Mouse (Mus musculus): Measurements from ENCODE around the gene Serpina3i. TPM values are rescaled to one million over a fixed set of nuclear protein-coding genes. Genes with fewer than 3 reads are reported as not detected.
"Not testable (repeated sequence)": the region's sequence is repeated elsewhere in the genome, so short reads cannot be mapped to it uniquely, and the experiment has no call there.

The Serpina3i gene
- polyA plus RNA-seq (2012; rRNA removed) = not detected in 2 replicates

DNA sequence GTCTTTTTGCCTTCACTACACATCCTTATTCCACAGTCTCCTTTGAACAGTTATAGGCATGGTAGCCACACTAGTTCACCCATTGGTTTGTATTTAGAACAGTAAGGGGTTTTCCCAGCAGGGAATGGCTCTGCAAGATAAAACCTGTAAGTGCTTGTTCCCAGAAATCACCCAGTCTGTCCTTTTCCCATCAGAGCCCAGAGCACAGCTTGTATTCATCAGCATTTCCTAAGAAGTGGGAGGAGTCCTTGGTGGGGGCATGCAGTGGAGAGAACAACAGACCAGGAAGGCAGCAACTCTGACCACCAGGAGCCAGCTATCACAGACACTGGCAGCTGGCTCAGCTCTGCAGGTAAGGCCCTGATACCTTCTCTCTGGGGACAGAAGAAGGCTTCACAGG is at the start of gene Serpina3i:
Serpina3i (plus strand) TSS at position 260 of the 400 bp plus-strand sequence.
- no peak within 1 kb of the TSS for H3K27ac ChIP-seq (ENCODE audit: insufficient read depth, low read length)
- TF ChIP-seq CTCF (IDR thresholded peaks at IDR 0.05; ENCODE audit: extremely low read depth, insufficient read depth, low read length) (no peak), POLR2A (IDR thresholded peaks at IDR 0.05; ENCODE audit: extremely low read depth, insufficient read depth, low read length) (no peak)

GRCm38 (mm10) chr12:104213689-104214444 is 49.1 kb upstream of the Serpina3i start:
- Histone ChIP-seq H3K27ac (ENCODE audit: insufficient read depth, low read length) (no peak overlapping the region), H3K4me3 (ENCODE audit: insufficient read depth, low read length) (no peak overlapping the region), H3K4me1 (ENCODE audit: control insufficient read depth, insufficient read depth, low read length) (no peaks in the 10 kb centered on the region)
- TF ChIP-seq CTCF (IDR thresholded peaks at IDR 0.05; ENCODE audit: extremely low read depth, insufficient read depth, low read length) = no peak
- no peak for TF ChIP-seq POLR2A (IDR thresholded peaks at IDR 0.05; ENCODE audit: extremely low read depth, insufficient read depth, low read length)

More for the DNA sequence above, at the start of gene Serpina3i:
- H3K4me3 ChIP-seq (ENCODE audit: insufficient read depth, low read length) = no peak within 1 kb of the TSS
- no peaks in the 10 kb centered on the region for H3K4me1 ChIP-seq (ENCODE audit: control insufficient read depth, insufficient read depth, low read length)

GRCm38 (mm10) chr12:104214445-104214753 is 48.5 kb upstream of the Serpina3i start, which contains the start of gene Serpina3f:
Gene Serpina3f, plus strand, starts transcription at chr12:104214544.
- Histone ChIP-seq H3K4me1 (ENCODE audit: control insufficient read depth, insufficient read depth, low read length) (no peaks in the 10 kb centered on the region), H3K4me3 (ENCODE audit: insufficient read depth, low read length) (no peak within 1 kb of the TSS), H3K27ac (ENCODE audit: insufficient read depth, low read length) (no peak within 1 kb of the TSS)
- no peak for TF ChIP-seq POLR2A (IDR thresholded peaks at IDR 0.05; ENCODE audit: extremely low read depth, insufficient read depth, low read length)
- no peak for TF ChIP-seq CTCF (IDR thresholded peaks at IDR 0.05; ENCODE audit: extremely low read depth, insufficient read depth, low read length)

DNA sequence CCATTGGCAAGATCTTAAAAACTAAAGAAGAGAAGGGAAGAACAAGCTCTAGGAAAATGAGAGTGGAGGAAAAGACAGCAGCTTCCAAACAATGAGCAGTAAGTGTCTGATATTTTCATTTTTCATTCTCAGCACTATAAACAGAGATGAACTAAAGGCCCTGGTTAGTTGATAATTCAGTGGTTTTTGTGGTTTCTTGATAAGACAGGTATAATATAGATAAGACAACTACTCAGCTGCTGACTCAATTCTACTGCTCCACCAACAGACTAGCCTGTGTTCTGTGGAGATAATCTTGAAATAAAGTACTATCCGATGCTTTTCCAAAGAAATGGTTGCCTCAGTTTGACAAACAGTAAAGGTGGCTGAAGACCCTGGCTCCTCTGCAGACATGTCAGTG is 47.7 kb upstream of the Serpina3i start:
- Histone ChIP-seq H3K4me3 (ENCODE audit: insufficient read depth, low read length) (no peak overlapping the region), H3K27ac (ENCODE audit: insufficient read depth, low read length) (no peak overlapping the region), H3K4me1 (ENCODE audit: control insufficient read depth, insufficient read depth, low read length) (no peaks in the 10 kb centered on the region)
- TF ChIP-seq POLR2A (IDR thresholded peaks at IDR 0.05; ENCODE audit: extremely low read depth, insufficient read depth, low read length) (no peak), CTCF (IDR thresholded peaks at IDR 0.05; ENCODE audit: extremely low read depth, insufficient read depth, low read length) (no peak)

DNA sequence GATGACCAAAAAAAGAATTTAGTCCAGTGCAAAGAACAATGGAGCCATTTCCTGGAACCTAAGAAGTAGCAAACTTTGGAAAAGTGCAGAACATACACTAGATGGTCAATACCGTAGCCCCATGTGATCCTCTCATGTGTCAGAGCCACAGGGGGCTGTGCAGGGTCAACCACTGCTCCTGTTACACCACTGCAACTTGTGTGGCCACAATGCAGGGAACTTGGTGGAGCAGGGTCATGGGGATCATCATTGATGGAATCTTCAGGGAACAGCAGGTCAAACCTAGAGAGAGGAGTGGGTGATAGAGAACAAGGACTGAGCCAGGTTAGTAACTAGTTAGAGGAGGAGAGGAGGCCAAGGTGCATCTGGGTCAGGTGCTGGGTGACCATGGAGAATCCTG is 41.3 kb upstream of the Serpina3i start:
- TF ChIP-seq POLR2A (IDR thresholded peaks at IDR 0.05; ENCODE audit: extremely low read depth, insufficient read depth, low read length) = no peak
- TF ChIP-seq CTCF (IDR thresholded peaks at IDR 0.05; ENCODE audit: extremely low read depth, insufficient read depth, low read length) = no peak
- Histone ChIP-seq H3K4me1 (ENCODE audit: control insufficient read depth, insufficient read depth, low read length) (no peaks in the 10 kb centered on the region), H3K27ac (ENCODE audit: insufficient read depth, low read length) (no peak overlapping the region), H3K4me3 (ENCODE audit: insufficient read depth, low read length) (no peak overlapping the region)

- H3K4me3 ChIP-seq (ENCODE audit: insufficient read depth, low read length) = no peak overlapping the region
- no peak for TF ChIP-seq CTCF (IDR thresholded peaks at IDR 0.05; ENCODE audit: extremely low read depth, insufficient read depth, low read length)
- TF ChIP-seq POLR2A (IDR thresholded peaks at IDR 0.05; ENCODE audit: extremely low read depth, insufficient read depth, low read length) = no peak
- H3K27ac ChIP-seq (ENCODE audit: insufficient read depth, low read length) = no peak overlapping the region
- no peaks in the 10 kb centered on the region for H3K4me1 ChIP-seq (ENCODE audit: control insufficient read depth, insufficient read depth, low read length)
These were observed 39.2 kb upstream of the Serpina3i start for GRCm38 (mm10) chr12:104223690-104224089.

- no peaks in the 10 kb centered on the region for H3K4me1 ChIP-seq (ENCODE audit: control insufficient read depth, insufficient read depth, low read length)
- H3K4me3 ChIP-seq (ENCODE audit: insufficient read depth, low read length) = no peak overlapping the region
- no peak overlapping the region for H3K27ac ChIP-seq (ENCODE audit: insufficient read depth, low read length)
- TF ChIP-seq POLR2A (IDR thresholded peaks at IDR 0.05; ENCODE audit: extremely low read depth, insufficient read depth, low read length) (no peak), CTCF (IDR thresholded peaks at IDR 0.05; ENCODE audit: extremely low read depth, insufficient read depth, low read length) (no peak)
These were observed 38.2 kb upstream of the Serpina3i start for GRCm38 (mm10) chr12:104224598-104225300.

GRCm38 (mm10) chr12:104230762-104231161 is 32.2 kb upstream of the Serpina3i start:
- Histone ChIP-seq H3K27ac (ENCODE audit: insufficient read depth, low read length) (no peak overlapping the region), H3K4me1 (ENCODE audit: control insufficient read depth, insufficient read depth, low read length) (no peaks in the 10 kb centered on the region), H3K4me3 (ENCODE audit: insufficient read depth, low read length) (no peak overlapping the region)
- TF ChIP-seq CTCF (IDR thresholded peaks at IDR 0.05; ENCODE audit: extremely low read depth, insufficient read depth, low read length) = no peak
- TF ChIP-seq POLR2A (IDR thresholded peaks at IDR 0.05; ENCODE audit: extremely low read depth, insufficient read depth, low read length) = no peak

- TF ChIP-seq CTCF (IDR thresholded peaks at IDR 0.05; ENCODE audit: extremely low read depth, insufficient read depth, low read length) (no peak), POLR2A (IDR thresholded peaks at IDR 0.05; ENCODE audit: extremely low read depth, insufficient read depth, low read length) (no peak)
- H3K4me3 ChIP-seq (ENCODE audit: insufficient read depth, low read length) = no peak within 1 kb of the TSS
- no peak within 1 kb of the TSS for H3K27ac ChIP-seq (ENCODE audit: insufficient read depth, low read length)
- no peaks in the 10 kb centered on the region for H3K4me1 ChIP-seq (ENCODE audit: control insufficient read depth, insufficient read depth, low read length)
These were observed 27.0 kb upstream of the Serpina3i start, which contains the start of gene Serpina3g for GRCm38 (mm10) chr12:104235915-104236314. Gene Serpina3g, plus strand, starts transcription at chr12:104236245.

GRCm38 (mm10) chr12:104238048-104238447 is 24.9 kb upstream of the Serpina3i start:
- not testable (repeated sequence) for H3K27ac ChIP-seq (ENCODE audit: insufficient read depth, low read length); H3K4me1 ChIP-seq (ENCODE audit: control insufficient read depth, insufficient read depth, low read length); H3K4me3 ChIP-seq (ENCODE audit: insufficient read depth, low read length)
